Mouse (Mus musculus): ENCODE measurements around the gene Gal.

Gene Gal

GRCm38 (mm10) chr19:3414268-3414733 lies at the start of gene Gal:
TSS of gene Gal (minus strand) at chr19:3414544.
- peak; percentile 34 for DNase-seq

DNA sequence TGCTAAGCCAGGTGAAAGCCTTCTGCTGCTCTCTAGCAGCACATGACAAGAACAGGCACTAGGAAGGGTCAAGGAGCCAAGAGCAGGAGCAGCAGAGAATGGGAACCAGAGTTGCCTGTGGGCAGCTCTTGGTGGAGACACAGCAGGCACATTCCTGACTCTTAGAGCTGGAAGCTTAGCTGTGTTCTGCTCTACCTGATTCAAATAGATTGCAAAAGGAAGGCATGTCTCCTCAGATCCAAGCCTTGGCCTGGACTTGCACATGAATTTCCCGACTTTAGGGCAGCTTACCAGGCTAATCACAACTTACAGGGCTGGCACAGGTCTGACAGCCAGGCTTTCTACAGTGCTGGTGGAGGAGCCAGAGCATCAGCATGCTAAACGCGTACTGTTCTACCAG lies 45.6 kb upstream of the Gal start:
- no peak for DNase-seq

- DNase-seq: no peak
These were observed 44.2 kb upstream of the Gal start for GRCm38 (mm10) chr19:3458331-3459099.

- no peak for DNase-seq
These were observed 43.4 kb upstream of the Gal start for GRCm38 (mm10) chr19:3457700-3458099.

- DNase-seq: no peak
These were observed 37.3 kb upstream of the Gal start for GRCm38 (mm10) chr19:3451649-3452048.

DNA sequence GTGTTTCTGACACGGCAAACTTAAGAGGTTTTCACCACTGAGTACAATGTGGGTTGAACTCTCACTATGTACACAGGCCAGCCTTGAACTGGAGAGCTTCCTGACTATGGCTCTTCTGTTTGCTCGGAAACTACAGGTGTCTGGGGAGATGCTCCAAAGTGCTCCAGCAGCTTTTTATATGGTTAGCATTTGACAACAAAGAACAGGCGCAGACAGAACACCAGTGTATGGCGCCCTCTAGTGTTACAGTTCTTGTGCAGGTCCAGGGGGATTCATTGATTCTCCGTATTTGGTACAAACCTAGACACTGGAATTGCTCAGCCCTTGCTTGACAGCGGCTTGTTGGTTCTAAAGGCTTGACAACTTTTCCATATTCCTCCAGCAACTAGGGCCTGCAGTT lies 36.8 kb upstream of the Gal start:
- peak; percentile 88 to 95 for DNase-seq

GRCm38 (mm10) chr19:3450714-3451113 lies 36.4 kb upstream of the Gal start:
- no peak for DNase-seq

- peak in 1 of 2 experiments; percentile 35 for DNase-seq
These were observed 34.9 kb upstream of the Gal start for GRCm38 (mm10) chr19:3449248-3449647.

GRCm38 (mm10) chr19:3447348-3447747 lies 33.0 kb upstream of the Gal start:
- DNase-seq: no peak

DNA sequence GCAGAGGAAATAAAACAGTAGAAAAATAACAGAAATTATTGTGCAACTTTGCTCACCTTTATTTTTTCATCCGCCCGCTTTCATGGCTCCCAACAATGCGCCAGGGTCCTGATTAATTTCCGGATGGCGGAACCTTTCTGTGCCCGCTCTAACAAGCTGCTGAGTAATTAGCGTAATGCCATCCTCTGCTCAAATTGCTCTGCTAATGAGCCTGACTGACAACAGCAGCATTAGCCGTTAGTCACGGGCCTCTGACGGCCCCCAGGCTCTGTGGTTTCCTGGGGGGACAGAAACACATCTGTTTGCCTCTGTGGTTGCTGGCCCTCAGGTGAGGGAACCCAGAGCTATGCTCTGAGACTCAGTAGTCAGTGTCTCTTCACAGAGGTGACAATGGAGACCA lies 26.7 kb upstream of the Gal start:
- DNase-seq: no peak

- no peak for DNase-seq
These were observed 26.3 kb upstream of the Gal start for GRCm38 (mm10) chr19:3440667-3441066.

- peak in 1 of 2 experiments; percentile 40 for DNase-seq
These were observed 23.6 kb upstream of the Gal start for GRCm38 (mm10) chr19:3437980-3438379.

DNA sequence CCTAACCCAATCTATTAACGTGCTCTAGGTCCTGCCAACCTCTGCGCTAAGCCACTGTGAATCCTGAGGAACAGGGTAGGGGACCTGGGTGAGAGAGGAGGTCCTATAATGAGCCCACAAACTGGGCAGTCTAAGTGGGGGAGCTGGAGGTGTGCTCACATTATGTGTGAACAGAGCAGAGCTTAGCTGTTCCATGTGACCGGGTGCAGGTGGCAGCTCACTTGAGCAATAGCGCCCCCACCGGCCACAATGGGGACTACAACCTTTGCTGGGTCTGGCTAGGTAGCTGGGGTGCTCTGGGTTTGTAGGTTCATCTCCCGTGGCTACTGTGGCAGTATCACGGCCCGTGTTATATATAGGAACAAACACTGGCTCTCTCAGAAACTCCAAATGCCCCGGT lies 22.5 kb upstream of the Gal start:
- DNase-seq: peak; percentile 55 to 71

DNA sequence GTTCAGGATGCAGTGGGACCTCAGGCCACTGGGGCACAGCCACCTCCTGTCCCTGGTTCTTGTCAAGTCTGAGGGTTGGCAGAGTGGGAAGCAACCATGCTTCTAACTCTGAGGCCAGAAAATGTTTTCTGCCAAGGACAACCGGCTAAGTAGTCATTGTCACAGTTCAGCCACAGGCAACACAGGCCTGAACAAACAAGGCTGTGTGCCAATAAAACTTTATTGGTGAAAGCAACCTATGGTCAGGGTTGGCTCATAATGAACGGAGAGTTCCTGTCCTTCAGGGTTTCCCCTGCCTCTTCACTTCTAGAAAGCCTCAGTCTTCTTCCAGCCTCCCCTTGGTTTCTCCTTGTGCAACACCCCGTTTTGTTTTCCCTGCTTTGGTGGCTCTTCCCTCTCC lies 21.5 kb upstream of the Gal start:
- no peak for DNase-seq

DNA sequence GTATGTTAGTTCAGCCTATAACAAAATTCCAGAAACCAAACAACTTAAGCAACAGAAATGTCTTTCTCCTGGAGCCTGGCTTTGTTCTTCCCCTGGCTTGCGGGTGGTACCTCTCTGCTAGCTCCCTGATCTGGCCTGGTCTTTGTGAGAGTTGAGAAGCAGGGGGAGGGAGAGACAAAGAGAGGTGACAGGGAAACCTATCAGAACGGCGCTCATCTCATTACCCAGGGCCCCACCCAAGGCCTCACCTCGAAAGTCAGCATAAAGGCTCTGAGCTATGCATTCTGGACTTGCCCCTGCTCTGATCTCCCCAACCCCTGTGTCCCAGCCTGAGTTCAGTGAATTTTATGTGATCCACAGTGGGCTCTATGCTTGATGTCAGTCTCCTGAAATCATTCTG lies 20.3 kb upstream of the Gal start:
- DNase-seq: no peak

DNA sequence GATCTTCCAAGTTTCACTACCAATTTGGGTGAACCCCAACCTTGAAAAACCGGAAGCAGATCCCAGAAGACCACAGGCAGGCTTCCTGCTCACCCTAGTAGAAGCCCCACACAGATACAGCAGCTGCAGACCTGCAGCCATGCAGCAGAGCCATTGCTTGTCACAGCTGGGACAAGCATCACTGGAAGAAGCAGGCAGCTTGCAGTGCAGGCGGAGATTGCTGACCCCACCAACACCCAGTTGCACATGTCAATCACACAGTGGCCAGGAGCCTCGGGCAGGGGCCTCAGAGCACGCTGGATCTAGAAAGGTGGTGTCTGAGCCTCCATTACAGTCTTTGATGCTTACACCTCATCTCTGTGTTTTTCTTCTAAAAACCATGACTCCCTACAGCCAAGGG lies 19.8 kb upstream of the Gal start:
- no peak for DNase-seq

- no peak for DNase-seq
These were observed 17.6 kb upstream of the Gal start for GRCm38 (mm10) chr19:3431969-3432368.

DNA sequence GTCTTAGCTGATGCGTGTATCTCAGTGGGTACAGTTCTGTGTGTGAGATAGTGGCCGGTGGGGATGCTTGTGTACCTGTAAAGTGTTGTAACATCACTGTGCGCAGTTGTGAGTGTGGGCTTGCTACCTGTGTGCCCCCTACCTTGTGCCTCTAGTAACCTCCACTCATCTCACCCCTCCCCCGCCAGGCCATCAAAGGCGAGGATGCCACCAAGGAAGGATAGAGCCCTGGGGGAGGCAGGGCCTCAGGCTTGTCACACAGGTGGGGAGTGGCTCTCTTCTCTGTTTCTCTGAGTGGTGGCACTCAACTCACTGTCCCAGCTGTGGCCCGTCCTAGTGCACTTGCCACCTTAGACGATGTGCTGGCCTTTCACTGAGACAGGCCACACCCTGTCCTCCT lies 16.7 kb upstream of the Gal start:
- no peak for DNase-seq

GRCm38 (mm10) chr19:3429156-3429816 lies 14.9 kb upstream of the Gal start:
- peak; percentile 69 to 79 for DNase-seq

DNA sequence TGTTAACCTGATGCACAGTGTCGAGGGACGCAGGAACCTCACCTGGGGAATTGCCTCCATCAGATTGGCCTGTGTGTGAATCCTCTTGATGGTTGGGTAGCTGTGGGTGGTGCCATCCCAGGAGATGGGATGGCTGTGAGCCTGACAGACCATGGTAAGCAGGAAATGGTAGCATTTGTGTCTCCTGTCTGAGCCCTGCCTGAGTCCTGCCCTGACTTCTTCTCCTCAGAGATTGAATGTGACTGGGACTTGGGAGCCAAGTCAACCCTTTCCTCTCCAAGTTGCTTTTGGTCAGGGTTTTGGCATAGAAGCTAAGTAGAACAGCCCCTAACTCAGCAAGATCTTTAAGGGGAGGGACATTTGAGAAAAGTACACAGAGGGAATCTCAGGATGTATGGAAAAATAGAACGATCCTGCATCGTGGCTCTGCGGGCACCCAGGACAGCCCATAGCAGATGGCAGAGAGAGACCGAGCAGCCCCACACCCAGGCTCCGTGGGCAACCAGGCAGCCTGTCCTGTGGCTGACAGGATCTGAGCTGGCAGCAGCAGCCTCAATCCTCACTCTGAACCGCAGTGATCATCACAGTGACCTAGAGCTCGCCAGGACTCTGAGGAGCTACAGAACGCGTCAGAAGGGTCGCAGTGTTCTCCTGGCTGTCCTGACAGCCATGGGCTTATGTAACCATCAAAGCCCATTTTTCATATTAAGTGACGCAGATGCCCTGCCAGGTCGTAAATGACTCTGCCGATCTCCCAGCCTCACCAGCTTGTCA lies 13.9 kb upstream of the Gal start:
- peak; percentile 80 to 87 for DNase-seq

- no peak for DNase-seq
These were observed 9.9 kb upstream of the Gal start for GRCm38 (mm10) chr19:3424214-3424613.

DNA sequence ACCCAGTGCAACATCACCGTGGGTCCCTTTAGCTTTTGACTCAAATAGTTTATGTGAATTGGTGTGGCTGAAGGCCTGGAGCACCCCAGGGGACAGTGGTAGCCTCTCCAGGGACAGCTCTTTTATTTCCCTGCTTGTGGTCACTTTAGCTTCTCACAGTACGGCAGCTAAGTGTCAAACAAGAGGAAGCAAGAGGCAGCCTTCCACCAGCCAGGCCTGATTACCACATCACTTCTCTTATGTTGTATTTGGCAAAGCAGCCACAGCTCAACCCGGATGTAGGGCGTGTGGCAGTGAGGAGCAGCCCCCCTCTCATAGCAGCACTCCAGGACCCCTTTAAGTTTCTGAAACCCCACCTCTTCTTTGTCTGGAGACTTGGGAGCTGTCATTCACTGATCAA lies 8.6 kb upstream of the Gal start:
- no peak for DNase-seq

- peak; percentile 63 to 64 for DNase-seq
These were observed 8.1 kb upstream of the Gal start for GRCm38 (mm10) chr19:3422488-3422887.

- peak; percentile 45 to 53 for DNase-seq
These were observed 4.9 kb upstream of the Gal start for GRCm38 (mm10) chr19:3419251-3419650.
